Mouse (Mus musculus) kidney, adult 2 months (tissue): ENCODE results near the gene Parp4. TPM values are rescaled to one million over a fixed set of nuclear protein-coding genes. Genes with fewer than 3 reads are reported as not detected.
A peak's percentile ranks its signal among the peaks of the same experiment; 100 is the strongest.

Experiments used
- DNase-seq: peaks from one replicate; pipeline ENCODE4 v3.0.0; 2021
- H3K27ac ChIP-seq: fragments of 200-500 bp; 2 replicates; pipeline ENCODE4 v1.5.1; 2012; ENCODE audit warnings: low read depth, low read length, control low read depth, inconsistent platforms; ENCODE audit not compliant: insufficient read depth
- H3K27me3 ChIP-seq: fragments of 200-500 bp; replicated peaks from 2 replicates; pipeline ENCODE4 v1.6.1; 2012; ENCODE audit warnings: mild to moderate bottlenecking, moderate library complexity, low read length, inconsistent platforms; ENCODE audit not compliant: control insufficient read depth, insufficient read depth
- H3K36me3 ChIP-seq: fragments of 200-500 bp; 2 replicates; pipeline ENCODE4 v1.6.1; 2012; ENCODE audit warnings: mild to moderate bottlenecking, moderate library complexity, low read length, inconsistent platforms; ENCODE audit not compliant: control insufficient read depth, insufficient read depth
- H3K4me1 ChIP-seq: fragments of 200-500 bp; 2 replicates; pipeline ENCODE4 v1.6.1; 2011; ENCODE audit warnings: low read length; ENCODE audit not compliant: control insufficient read depth, insufficient read depth
- H3K4me3 ChIP-seq: fragments of 200-500 bp; 2 replicates; pipeline ENCODE4 v1.5.1; 2011; ENCODE audit warnings: mild to moderate bottlenecking, low read depth, low read length, control low read depth; ENCODE audit not compliant: insufficient read depth
- CTCF ChIP-seq: fragments of 200-500 bp; conservative IDR thresholded peaks from 2 replicates; pipeline ENCODE4 v1.5.1; 2011; ENCODE audit warnings: low read depth, mild to moderate bottlenecking, control low read depth, low read length, moderate library complexity, mixed read lengths; ENCODE audit not compliant: insufficient read depth, insufficient read length
- POLR2A ChIP-seq: fragments of 200-500 bp; IDR thresholded peaks from one replicate; pipeline ENCODE4 v1.6.1; 2011; ENCODE audit warnings: low read depth, low read length, control low read depth
- WGBS: fragments of 180-500 bp; shearing (Covaris S2); methylation state at CpG from one replicate; pipeline ENCODE4 v1.1.7; 2018; 5-methylcytosine and 5-hydroxymethylcytosine counted together
- polyA plus RNA-seq: library from polyadenylated mRNA; depleted of rRNA; stranded (reverse); fragments of >200 nt; gene quantifications from 2 replicates; pipeline ENCODE4 v1.2.3, GENCODE M21; 2012

The Parp4 gene
- polyA plus RNA-seq, 1 experiment = 9.2 TPM

DNA sequence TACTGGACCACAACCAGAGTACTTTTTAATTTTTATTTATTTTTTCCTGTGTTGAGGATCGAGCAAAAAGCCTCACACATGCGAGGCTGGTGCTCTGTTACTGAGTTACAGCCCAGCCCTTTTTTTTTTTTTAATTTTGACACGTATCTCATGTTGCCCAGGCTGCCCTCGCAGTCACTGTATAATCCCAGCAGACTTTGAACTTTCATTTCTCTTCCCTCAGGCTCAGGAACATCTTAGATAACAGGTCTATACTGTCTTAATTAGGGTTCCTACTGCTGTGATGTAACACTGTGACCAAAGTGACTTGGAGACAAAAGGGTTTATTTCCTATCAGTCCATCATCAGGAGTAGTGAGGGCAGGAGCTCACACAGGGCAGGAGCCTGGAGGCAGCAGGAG lies 29.7 kb downstream of the Parp4 start:
- 46% methylated on average over 4 of the region's 4 CpGs for WGBS
- H3K36me3 ChIP-seq = peaks cover 9% of the 10 kb centered on the region
- H3K4me1 ChIP-seq = no peaks in the 10 kb centered on the region
- H3K4me3 ChIP-seq = no peak overlapping the region
- TF ChIP-seq POLR2A = no peak
- TF ChIP-seq CTCF = no peak
- H3K27ac ChIP-seq = no peak overlapping the region
- no peaks in the 10 kb centered on the region for H3K27me3 ChIP-seq
- peak; percentile 39 for DNase-seq

DNA sequence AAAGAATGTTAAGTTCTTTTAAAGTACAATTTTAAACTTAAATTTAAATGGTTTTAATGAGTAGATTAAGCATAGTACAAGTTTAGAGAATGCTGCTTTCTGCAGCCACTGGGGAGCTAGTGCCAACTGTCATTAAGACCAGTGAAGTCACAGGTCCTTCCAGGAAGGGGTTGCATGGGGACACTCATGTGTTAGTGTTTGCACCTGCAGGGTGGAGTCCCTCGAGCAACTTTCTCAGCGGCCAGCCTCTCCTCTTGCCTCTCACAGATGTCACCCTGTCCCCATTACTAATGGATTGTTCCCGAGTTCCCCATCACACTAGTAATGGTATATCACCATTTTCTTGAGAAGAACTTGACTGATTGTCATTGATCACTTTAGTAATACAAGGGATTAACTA lies 37.8 kb downstream of the Parp4 start:
- no peak for DNase-seq
- Histone ChIP-seq H3K27ac (no peak overlapping the region), H3K4me1 (no peaks in the 10 kb centered on the region), H3K36me3 (peaks cover 9% of the 10 kb centered on the region), H3K4me3 (no peak overlapping the region), H3K27me3 (no peaks in the 10 kb centered on the region)
- no peak for TF ChIP-seq CTCF
- no peak for TF ChIP-seq POLR2A
- 92% methylated on average over 3 of the region's 3 CpGs for WGBS

DNA sequence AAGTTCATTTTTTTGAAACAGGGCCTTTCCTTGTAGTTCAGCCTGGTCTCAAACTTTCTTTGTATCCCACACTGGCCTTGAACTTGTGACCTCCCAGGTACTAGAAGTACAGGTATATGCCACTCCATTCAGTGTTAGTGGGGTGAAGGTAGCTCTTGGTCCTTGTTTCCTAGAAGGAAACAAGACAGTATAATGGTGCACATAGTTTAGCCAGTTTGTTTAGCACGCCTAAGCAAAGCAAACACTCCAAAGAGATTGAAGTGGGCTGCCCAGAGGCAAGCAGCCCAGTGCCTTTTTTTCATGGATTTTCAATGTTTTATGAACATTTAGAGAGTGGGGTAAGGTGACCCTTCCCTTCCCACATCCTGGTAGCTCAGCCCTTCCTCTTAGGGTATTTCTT lies 42.1 kb downstream of the Parp4 start:
- Histone ChIP-seq H3K4me1 (no peaks in the 10 kb centered on the region), H3K36me3 (peaks cover 3% of the 10 kb centered on the region), H3K27me3 (no peaks in the 10 kb centered on the region), H3K27ac (no peak overlapping the region), H3K4me3 (no peak overlapping the region)
- TF ChIP-seq POLR2A (no peak), CTCF (no peak)
- WGBS = 93% methylated on average over 1 of the region's 1 CpGs
- DNase-seq = no peak

DNA sequence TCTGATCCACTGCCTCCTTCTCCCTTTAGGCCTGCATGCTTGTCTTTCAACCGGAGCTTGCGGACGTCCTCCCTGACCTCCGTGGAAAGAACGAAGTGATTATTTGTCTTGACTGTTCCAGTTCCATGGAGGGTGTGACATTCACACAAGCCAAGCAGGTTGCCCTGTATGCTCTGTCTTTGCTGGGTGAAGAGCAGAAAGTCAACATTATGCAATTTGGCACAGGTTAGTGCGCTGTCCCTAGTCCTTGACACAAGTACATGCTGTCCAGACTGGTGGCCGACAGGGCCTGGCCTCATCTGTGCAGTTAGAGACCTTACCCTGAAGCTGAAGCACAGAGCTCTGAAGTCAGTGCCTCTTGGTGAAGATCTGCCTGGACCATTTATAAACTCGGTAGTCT lies 45.0 kb downstream of the Parp4 start:
- TF ChIP-seq CTCF = no peak
- TF ChIP-seq POLR2A = no peak
- WGBS = 76% methylated on average over 8 of the region's 8 CpGs
- Histone ChIP-seq H3K4me1 (no peaks in the 10 kb centered on the region), H3K27ac (no peak overlapping the region), H3K27me3 (no peaks in the 10 kb centered on the region), H3K36me3 (peaks cover 1% of the 10 kb centered on the region; the same call in 1 of the 2 replicates), H3K4me3 (no peak overlapping the region)
- DNase-seq = no peak

DNA sequence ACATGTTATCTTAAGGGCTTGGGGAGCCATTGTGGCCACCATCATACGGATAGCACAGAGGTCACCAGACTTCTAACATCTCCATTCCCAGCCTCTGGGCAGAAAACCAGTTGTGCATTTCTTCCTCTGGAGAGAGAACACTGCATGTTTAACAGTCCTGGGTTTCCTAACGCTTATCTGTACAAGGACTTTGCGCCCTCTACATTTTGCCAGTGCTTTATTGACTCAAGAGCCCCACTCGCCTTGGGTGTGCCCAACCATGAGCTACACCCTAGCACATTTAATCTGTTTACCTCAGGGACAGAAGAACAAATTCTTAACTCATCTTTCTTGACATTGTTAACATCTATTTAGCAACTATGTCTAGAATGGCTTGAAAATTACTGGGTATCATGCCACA lies 50.8 kb downstream of the Parp4 start:
- Histone ChIP-seq H3K4me3 (no peak overlapping the region), H3K36me3 (no peaks in the 10 kb centered on the region; the same call in 1 of the 2 replicates), H3K4me1 (no peaks in the 10 kb centered on the region), H3K27me3 (no peaks in the 10 kb centered on the region), H3K27ac (no peak overlapping the region)
- TF ChIP-seq POLR2A (no peak), CTCF (no peak)
- no peak for DNase-seq
- 90% methylated on average over 4 of the region's 4 CpGs for WGBS

DNA sequence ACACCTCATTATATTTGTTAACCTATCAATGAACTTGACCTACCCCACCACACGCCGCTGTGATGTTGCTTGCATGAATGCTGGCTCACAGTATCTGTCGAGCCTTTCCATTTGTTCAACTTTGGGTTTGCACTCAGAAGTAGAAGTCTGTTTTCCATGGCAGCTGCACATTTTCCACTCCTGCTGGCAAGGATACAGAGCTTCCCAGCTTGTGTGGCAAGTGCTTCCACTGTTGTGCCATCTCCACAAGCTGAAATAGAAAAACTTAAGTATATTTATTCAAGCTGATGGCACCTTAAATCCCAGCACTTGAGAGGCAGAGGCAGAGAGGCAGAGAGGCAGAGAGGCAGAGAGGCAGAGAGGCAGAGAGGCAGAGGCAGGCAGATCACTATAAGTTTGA lies 52.9 kb downstream of the Parp4 start:
- WGBS = 94% methylated on average over 3 of the region's 3 CpGs
- H3K27ac ChIP-seq = no peak overlapping the region
- H3K36me3 ChIP-seq = no peaks in the 10 kb centered on the region; the same call in 1 of the 2 replicates
- H3K27me3 ChIP-seq = no peaks in the 10 kb centered on the region
- no peaks in the 10 kb centered on the region for H3K4me1 ChIP-seq
- TF ChIP-seq POLR2A = no peak
- no peak for TF ChIP-seq CTCF
- DNase-seq = no peak
- H3K4me3 ChIP-seq = no peak overlapping the region

DNA sequence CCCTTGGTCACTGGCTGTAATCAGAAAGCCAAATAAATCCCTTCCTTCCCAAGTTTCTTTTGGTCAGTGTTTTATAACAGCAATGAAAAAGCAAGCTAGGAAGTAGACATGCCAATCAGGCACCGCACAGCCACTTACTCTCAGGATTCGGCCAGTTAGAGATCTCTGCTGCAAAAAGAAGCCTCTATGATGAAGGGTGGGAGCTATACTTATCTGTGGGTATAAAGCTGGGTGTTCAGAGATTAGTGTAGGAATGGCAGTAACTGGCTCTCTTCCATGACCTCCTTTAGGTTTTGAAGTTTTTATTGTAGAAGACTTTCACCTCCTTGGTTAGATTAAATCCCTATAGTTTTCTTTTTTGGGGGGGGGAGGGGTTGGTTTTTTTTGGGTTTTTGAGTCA lies 55.7 kb downstream of the Parp4 start:
- TF ChIP-seq POLR2A = no peak
- no peak for TF ChIP-seq CTCF
- Histone ChIP-seq H3K4me1 (no peaks in the 10 kb centered on the region), H3K36me3 (peaks cover under 1% of the 10 kb centered on the region), H3K4me3 (no peak overlapping the region), H3K27me3 (no peaks in the 10 kb centered on the region), H3K27ac (no peak overlapping the region)
- WGBS = 90% methylated on average over 2 of the region's 2 CpGs
- no peak for DNase-seq

DNA sequence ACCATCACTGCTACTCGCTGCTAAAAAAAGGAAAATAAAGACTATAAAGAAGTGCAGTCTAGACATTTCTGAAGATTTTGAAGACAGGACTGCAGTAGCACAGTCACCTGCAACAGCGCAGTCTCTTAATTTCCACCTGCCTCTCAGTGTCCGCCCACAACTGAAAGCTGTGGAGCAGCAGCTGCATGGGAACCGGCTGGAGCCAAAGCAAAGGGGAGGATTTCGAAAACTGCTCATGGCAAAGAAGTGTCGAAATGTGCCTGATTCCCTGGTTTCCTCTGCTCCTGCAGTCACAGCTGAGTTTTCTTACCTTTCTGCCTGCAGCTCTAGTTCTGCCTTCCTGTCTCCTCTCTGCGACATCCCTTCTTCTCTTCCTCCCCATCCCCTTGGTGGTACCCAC lies 71.8 kb downstream of the Parp4 start:
- WGBS = 82% methylated on average over 7 of the region's 7 CpGs
- Histone ChIP-seq H3K36me3 (peaks cover 6% of the 10 kb centered on the region), H3K27me3 (no peaks in the 10 kb centered on the region), H3K27ac (no peak overlapping the region), H3K4me3 (no peak overlapping the region), H3K4me1 (no peaks in the 10 kb centered on the region)
- no peak for DNase-seq
- TF ChIP-seq POLR2A = no peak
- TF ChIP-seq CTCF = no peak
